Mouse (Mus musculus) stomach, postnatal 0 days (tissue): ENCODE results near the gene Nup107. TPM values are rescaled to one million over a fixed set of nuclear protein-coding genes. Genes with fewer than 3 reads are reported as not detected.

Experiments
- ATAC-seq: fragments of 200-750 bp; cut with Nextera tagmentation; 2 replicates; pipeline ENCODE4 v1.8.0; 2017; ENCODE audit not compliant: low FRiP score, low TSS enrichment
- DNase-seq: peaks from one replicate; pipeline ENCODE4 v3.0.0-alpha.2; 2016; ENCODE audit warnings: low spot score
- H3K27ac ChIP-seq: fragments of 300-500 bp; sonication (generic); replicated peaks from 2 replicates; pipeline ENCODE4 v1.5.1; 2014; ENCODE audit warnings: mild to moderate bottlenecking, control low read depth
- H3K27me3 ChIP-seq: fragments of 300-500 bp; sonication (generic); 2 replicates; pipeline ENCODE4 v1.6.1; 2014; ENCODE audit warnings: low read length; ENCODE audit not compliant: control insufficient read depth, insufficient read depth
- H3K36me3 ChIP-seq: fragments of 300-500 bp; sonication (generic); 2 replicates; pipeline ENCODE4 v1.6.1; 2014; ENCODE audit warnings: low read length, mixed read lengths; ENCODE audit not compliant: control insufficient read depth, insufficient read depth
- H3K4me1 ChIP-seq: fragments of 300-500 bp; sonication (generic); replicated peaks from 2 replicates; pipeline ENCODE4 v1.6.1; 2014; ENCODE audit warnings: antibody characterized with exemption; ENCODE audit not compliant: control insufficient read depth, insufficient read depth
- H3K4me2 ChIP-seq: fragments of 300-500 bp; sonication (generic); replicated peaks from 2 replicates; pipeline ENCODE4 v1.6.1; 2014; ENCODE audit warnings: low read depth, mild to moderate bottlenecking, control low read depth, moderate library complexity
- H3K4me3 ChIP-seq: fragments of 300-500 bp; sonication (generic); 2 replicates; pipeline ENCODE4 v1.5.1; 2014; ENCODE audit warnings: low read depth, low read length, control low read depth
- H3K9ac ChIP-seq: fragments of 300-500 bp; sonication (generic); 2 replicates; pipeline ENCODE4 v1.6.1; 2014; ENCODE audit warnings: mild to moderate bottlenecking, low read length, control low read depth, mixed read lengths
- H3K9me3 ChIP-seq: fragments of 300-500 bp; sonication (generic); 2 replicates; pipeline ENCODE4 v1.6.1; 2016; ENCODE audit warnings: low read length; ENCODE audit not compliant: control insufficient read depth
- CTCF ChIP-seq: IDR thresholded peaks from 2 replicates; pipeline ENCODE4 v1.5.1; 2016; ENCODE audit warnings: antibody characterized with exemption, low read depth, mild to moderate bottlenecking, moderate library complexity
- EP300 ChIP-seq: optimal IDR thresholded peaks from 2 replicates; pipeline ENCODE3; 2016; ENCODE audit warnings: antibody characterized with exemption
- WGBS: fragments of 180-500 bp; shearing (Covaris S2); extraction: QIAGEN DNeasy Blood & Tissue Kit; methylation state at CpG from one replicate; pipeline ENCODE4 v1.1.7; 2014; 5-methylcytosine and 5-hydroxymethylcytosine counted together
- polyA plus RNA-seq: library from polyadenylated mRNA; unstranded; fragments of >200 nt; fragmentation: Nextera tagmentation; extraction: Ambion mirVana; gene quantifications from 2 replicates; pipeline ENCODE4 v1.2.1, GENCODE M21; 2015

The Nup107 gene
- polyA plus RNA-seq, 1 experiment from 2014 or later = 16.5 TPM

GRCm38 (mm10) chr10:117710604-117711141 is 81.8 kb downstream of the Nup107 start, which contains the start of gene Mdm2:
TSS of gene Mdm2 (minus strand) at chr10:117710758.
- ATAC-seq = peak; percentile 95

GRCm38 (mm10) chr10:117709930-117710603 is 82.4 kb downstream of the Nup107 start:
- under 1% methylated on average over 59 of the region's 71 CpGs for WGBS
- H3K4me2 ChIP-seq = peak overlapping the region; percentile 70
- peak overlapping the region; percentile 97 for H3K4me3 ChIP-seq
- no peak for TF ChIP-seq EP300
- TF ChIP-seq CTCF = no peak
- peak overlapping the region; percentile 99 for H3K9ac ChIP-seq
- DNase-seq (peak; percentile 79), ATAC-seq (peak; percentile 81)
- H3K9me3 ChIP-seq = no peaks in the 10 kb centered on the region
- peak overlapping the region; percentile 99 for H3K27ac ChIP-seq
- no peaks in the 10 kb centered on the region for H3K27me3 ChIP-seq
- H3K36me3 ChIP-seq = peaks cover 5% of the 10 kb centered on the region; the same call in 1 of the 2 replicates
- H3K4me1 ChIP-seq = no peaks in the 10 kb centered on the region

More at GRCm38 (mm10) chr10:117710604-117711141, 81.8 kb downstream of the Nup107 start, which contains the start of gene Mdm2:
- peak; percentile 85 for TF ChIP-seq CTCF
- no peak for TF ChIP-seq EP300
- Histone ChIP-seq H3K4me2 (peak within 1 kb of the TSS; percentile 70), H3K27ac (peak within 1 kb of the TSS; percentile 99), H3K9me3 (no peaks in the 10 kb centered on the region), H3K4me1 (no peaks in the 10 kb centered on the region), H3K4me3 (peak within 1 kb of the TSS; percentile 97), H3K9ac (peak within 1 kb of the TSS; percentile 99), H3K27me3 (no peaks in the 10 kb centered on the region), H3K36me3 (peaks cover 5% of the 10 kb centered on the region; the same call in 1 of the 2 replicates)
- WGBS = under 1% methylated on average over 52 of the region's 52 CpGs
- peak; percentile 97 for DNase-seq

- Histone ChIP-seq H3K9ac (peak overlapping the region; percentile 99), H3K4me3 (peak overlapping the region; percentile 97), H3K9me3 (no peaks in the 10 kb centered on the region), H3K4me2 (peak overlapping the region; percentile 70), H3K27me3 (no peaks in the 10 kb centered on the region), H3K36me3 (peaks cover 5% of the 10 kb centered on the region; the same call in 1 of the 2 replicates), H3K4me1 (no peaks in the 10 kb centered on the region), H3K27ac (peak overlapping the region; percentile 99)
- DNase-seq (no peak), ATAC-seq (no peak)
- no peak for TF ChIP-seq EP300
- TF ChIP-seq CTCF = no peak
- WGBS = 24% methylated on average over 12 of the region's 12 CpGs
Measured at GRCm38 (mm10) chr10:117709326-117709830, 83.1 kb downstream of the Nup107 start.

GRCm38 (mm10) chr10:117708856-117709255 is 83.6 kb downstream of the Nup107 start:
- 64% methylated on average over 9 of the region's 9 CpGs for WGBS
- H3K27ac ChIP-seq = no peak overlapping the region
- H3K4me2 ChIP-seq = peak overlapping the region; percentile 70
- peak overlapping the region; percentile 97; the same call in 1 of the 2 replicates for H3K4me3 ChIP-seq
- 0 out of 2 replicates have a peak overlapping the region, but pooled peaks have one; percentile 23 for H3K9ac ChIP-seq
- no peaks in the 10 kb centered on the region for H3K4me1 ChIP-seq
- no peaks in the 10 kb centered on the region for H3K9me3 ChIP-seq
- TF ChIP-seq EP300 (no peak), CTCF (no peak)
- DNase-seq (no peak), ATAC-seq (no peak)
- H3K27me3 ChIP-seq = no peaks in the 10 kb centered on the region
- peaks cover 5% of the 10 kb centered on the region; the same call in 1 of the 2 replicates for H3K36me3 ChIP-seq

GRCm38 (mm10) chr10:117708376-117708775 is 84.1 kb downstream of the Nup107 start:
- no peak for ATAC-seq
- H3K9me3 ChIP-seq = no peaks in the 10 kb centered on the region
- H3K27me3 ChIP-seq = no peaks in the 10 kb centered on the region
- 95% methylated on average over 2 of the region's 2 CpGs for WGBS
- no peak overlapping the region for H3K4me2 ChIP-seq
- TF ChIP-seq EP300 (no peak), CTCF (no peak)
- no peaks in the 10 kb centered on the region for H3K4me1 ChIP-seq
- H3K36me3 ChIP-seq = peaks cover 5% of the 10 kb centered on the region
- DNase-seq = no peak
- no peak overlapping the region for H3K4me3 ChIP-seq
- no peak overlapping the region for H3K9ac ChIP-seq
- H3K27ac ChIP-seq = no peak overlapping the region
